Mouse (Mus musculus): ENCODE measurements around the gene Frk. TPM values are rescaled to one million over a fixed set of nuclear protein-coding genes. Genes with fewer than 3 reads are reported as not detected.
"Not testable (repeated sequence)": the region's sequence is repeated elsewhere in the genome, so short reads cannot be mapped to it uniquely, and the experiment has no call there.

Gene Frk
- total RNA-seq, 2 experiments from 2014 or later = 4.7 to 7.1 TPM

DNA sequence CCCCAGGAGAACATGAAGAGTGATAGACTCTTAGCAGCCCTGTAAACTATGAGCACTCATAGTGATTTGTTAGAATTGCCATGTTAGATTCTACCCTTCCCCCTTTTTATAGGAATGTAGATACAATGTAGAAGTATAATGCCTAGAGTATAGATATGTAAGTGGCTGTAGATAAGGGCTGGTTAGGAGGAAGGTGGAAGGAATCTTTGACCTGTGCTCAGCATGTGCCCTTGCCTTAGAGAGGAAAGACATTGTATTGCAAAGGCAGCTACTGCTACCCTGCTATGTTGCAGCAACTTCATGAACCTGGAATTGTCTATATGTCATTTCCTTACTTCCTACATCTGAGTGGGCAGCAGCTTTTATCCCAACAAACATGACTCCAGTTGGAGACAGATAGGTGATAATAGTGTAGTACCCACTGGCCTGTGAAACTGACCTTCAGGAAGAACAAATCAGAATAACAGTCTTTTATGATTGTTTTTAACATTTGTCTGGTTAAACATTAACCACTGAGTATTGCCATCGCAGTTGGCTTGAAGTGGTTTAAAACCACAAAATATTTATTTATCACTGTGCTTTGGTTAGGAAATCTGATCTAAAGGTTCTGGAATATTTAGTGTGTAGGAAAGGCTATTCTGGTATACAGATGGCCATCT is 80.4 kb downstream of the Frk start:
- no peak for DNase-seq (ENCODE audit: low spot score in 2 of 2)

- no peak for DNase-seq (ENCODE audit: low spot score in 2 of 2)
These were observed 132.3 kb downstream of the Frk start for GRCm38 (mm10) chr10:34615474-34615873.

- no peak for DNase-seq (ENCODE audit: low spot score in 2 of 2)
These were observed 134.0 kb downstream of the Frk start for GRCm38 (mm10) chr10:34617216-34617615.

GRCm38 (mm10) chr10:34618490-34618889 is 135.3 kb downstream of the Frk start:
- DNase-seq (ENCODE audit: low spot score in 2 of 2) = no peak

- DNase-seq (ENCODE audit: low spot score in 2 of 2) = not testable (repeated sequence)
These were observed 137.3 kb downstream of the Frk start for GRCm38 (mm10) chr10:34620540-34620939.

GRCm38 (mm10) chr10:34638245-34638644 is 155.0 kb downstream of the Frk start:
- no peak for DNase-seq (ENCODE audit: low spot score in 2 of 2)

Other genes starting within 250 kb of the Frk start
- gene Tspyl1, start 201.2 kb upstream of the Frk start, total RNA-seq (2021) = 10 to 100 TPM; 60.8 to 65.3 TPM
- 10 to 100 TPM; 17.2 to 19.0 TPM for gene Tspyl4, start 186.0 kb upstream of the Frk start, total RNA-seq (2021)
- under 1 TPM in 1 of 2 experiments, not detected in 1; 0.26 TPM for gene Col10a1, start 93.4 kb upstream of the Frk start, total RNA-seq (2021)
- gene Nt5dc1, start 64.8 kb upstream of the Frk start, total RNA-seq (2021) = 10 to 100 TPM; 14.7 to 18.2 TPM

All from adrenal gland, adult 18-20 months (tissue).